Mouse (Mus musculus) CH12.LX (cell line): ENCODE data around the gene Acrbp. TPM values are rescaled to one million over a fixed set of nuclear protein-coding genes. Genes with fewer than 3 reads are reported as not detected.

Experiments
- DNase-seq: peaks from one replicate; pipeline ENCODE4 v3.0.0-alpha.2; 2013; ENCODE audit errors: extremely low read depth
- H3K27ac ChIP-seq: 2 replicates; pipeline ENCODE4 v1.5.1; 2012; ENCODE audit warnings: low read depth, mild to moderate bottlenecking, control low read depth, moderate library complexity; ENCODE audit not compliant: insufficient read depth
- H3K27me3 ChIP-seq: replicated peaks from 2 replicates; pipeline ENCODE3; 2012; ENCODE audit warnings: inconsistent platforms
- H3K36me3 ChIP-seq, 2 experiments: replicated peaks in 1 of 2; 2 replicates each; pipeline versions ENCODE3 to v1.6.1; 2012; ENCODE audit warnings: inconsistent platforms in 1 of 2, low read length in 1 of 2, mild to moderate bottlenecking in 1 of 2, mixed read lengths in 1 of 2, moderate library complexity in 1 of 2; ENCODE audit not compliant: control insufficient read depth in 1 of 2, insufficient read depth in 1 of 2
- H3K4me1 ChIP-seq, 2 experiments: 2 replicates each; pipeline ENCODE4 v1.6.1; 2012; ENCODE audit warnings: inconsistent platforms in 1 of 2, moderate library complexity in 1 of 2; ENCODE audit not compliant: insufficient read depth in 2 of 2, control insufficient read depth in 1 of 2
- H3K4me2 ChIP-seq: 2 replicates; pipeline ENCODE4 v1.6.1; 2012; ENCODE audit warnings: low read depth, mild to moderate bottlenecking, control low read depth; ENCODE audit not compliant: poor library complexity, insufficient read depth, severe bottlenecking
- H3K4me3 ChIP-seq, 3 experiments: fragments of 150-350 bp in 1 of 3; sonication (generic) in 1 of 3; replicated peaks in 1 of 3; 2 replicates each; pipeline versions ENCODE3 to v1.5.1; 2011 to 2012; ENCODE audit warnings: low read depth in 2 of 3, low read length in 2 of 3, mild to moderate bottlenecking in 2 of 3, moderate library complexity in 2 of 3, control low read depth in 1 of 3, improper control_type of control experiment in 1 of 3, inconsistent platforms in 1 of 3, mixed read lengths in 1 of 3; ENCODE audit not compliant: poor library complexity in 1 of 3
- H3K79me2 ChIP-seq: replicated peaks from 2 replicates; pipeline ENCODE4 v1.6.1; 2012; ENCODE audit warnings: mild to moderate bottlenecking, moderate library complexity; ENCODE audit not compliant: control insufficient read depth, poor library complexity, insufficient read depth, severe bottlenecking; ENCODE audit errors: extremely low read depth
- H3K9ac ChIP-seq: 2 replicates; pipeline ENCODE4 v1.6.1; 2012; ENCODE audit warnings: low read depth, mild to moderate bottlenecking, control low read depth, moderate library complexity; ENCODE audit not compliant: insufficient read depth
- H3K9me3 ChIP-seq: replicated peaks from 2 replicates; pipeline ENCODE3; 2012; ENCODE audit warnings: low read length, inconsistent platforms, mixed read lengths
- BHLHE40 ChIP-seq: IDR thresholded peaks from 2 replicates; pipeline ENCODE4 v1.6.1; 2011; ENCODE audit warnings: mild to moderate bottlenecking, low read depth, low read length, improper control_type of control experiment
- CTCF ChIP-seq, 2 experiments: IDR thresholded peaks in 1 of 2; conservative IDR thresholded peaks in 1 of 2; 2 replicates each; pipeline ENCODE4 v1.5.1; 2011 to 2012; ENCODE audit warnings: low read depth in 2 of 2, low read length in 2 of 2, improper control_type of control experiment in 1 of 2, inconsistent platforms in 1 of 2, mild to moderate bottlenecking in 1 of 2, moderate library complexity in 1 of 2
- E2F4 ChIP-seq: IDR thresholded peaks from 2 replicates; pipeline ENCODE4 v1.6.1; 2011; ENCODE audit warnings: low read depth, low read length, improper control_type of control experiment; ENCODE audit not compliant: insufficient replicate concordance
- ELF1 ChIP-seq: IDR thresholded peaks from 2 replicates; pipeline ENCODE4 v1.6.1; 2014; ENCODE audit warnings: low read depth, mild to moderate bottlenecking, inconsistent platforms, low read length, improper control_type of control experiment
- HCFC1 ChIP-seq: IDR thresholded peaks from 2 replicates; pipeline ENCODE4 v1.6.1; 2012; ENCODE audit warnings: low read depth, mild to moderate bottlenecking, inconsistent platforms, low read length, improper control_type of control experiment
- JUN ChIP-seq: IDR thresholded peaks from 2 replicates; pipeline ENCODE4 v1.6.1; 2011; ENCODE audit warnings: low read depth, mild to moderate bottlenecking, low read length, improper control_type of control experiment, moderate library complexity; ENCODE audit not compliant: insufficient read depth
- JUND ChIP-seq: conservative IDR thresholded peaks from 2 replicates; pipeline ENCODE4 v1.6.1; 2011; ENCODE audit warnings: low read depth, low read length, improper control_type of control experiment
- MAFK ChIP-seq: IDR thresholded peaks from 2 replicates; pipeline ENCODE4 v1.6.1; 2011; ENCODE audit warnings: low read length, improper control_type of control experiment; ENCODE audit not compliant: insufficient replicate concordance
- MAX ChIP-seq: IDR thresholded peaks from 2 replicates; pipeline ENCODE4 v1.6.1; 2011; ENCODE audit warnings: low read length, improper control_type of control experiment
- MYC ChIP-seq: IDR thresholded peaks from 2 replicates; pipeline ENCODE4 v1.6.1; 2011; ENCODE audit warnings: low read depth, mild to moderate bottlenecking, improper control_type of control experiment, low read length
- PAX5 ChIP-seq: IDR thresholded peaks from 2 replicates; pipeline ENCODE4 v1.6.1; 2012; ENCODE audit warnings: low read length, inconsistent platforms, mixed read lengths
- POLR2A ChIP-seq: IDR thresholded peaks from 2 replicates; pipeline ENCODE4 v1.6.1; 2011; ENCODE audit warnings: low read depth, mild to moderate bottlenecking, improper control_type of control experiment, low read length
- RAD21 ChIP-seq: IDR thresholded peaks from 2 replicates; pipeline ENCODE4 v1.6.1; 2011; ENCODE audit warnings: low read depth, mild to moderate bottlenecking, low read length, improper control_type of control experiment, moderate library complexity
- SIN3A ChIP-seq: IDR thresholded peaks from 2 replicates; pipeline ENCODE4 v1.6.1; 2012; ENCODE audit warnings: low read length, improper control_type of control experiment, inconsistent platforms
- TBP ChIP-seq: conservative IDR thresholded peaks from 2 replicates; pipeline ENCODE4 v1.6.1; 2011; ENCODE audit warnings: low read depth, low read length, improper control_type of control experiment
- USF2 ChIP-seq: conservative IDR thresholded peaks from 2 replicates; pipeline ENCODE4 v1.6.1; 2011; ENCODE audit warnings: low read depth, low read length, improper control_type of control experiment
- dilution Hi-C: fragments of 300-500 bp; cut with MboI; formaldehyde crosslinking; loops from 2 replicates; pipeline ENCODE4 v1.14.3; 2020; ENCODE audit warnings: low sequenced_read_pairs; ENCODE audit not compliant: extremely low pct_unique_long_range_greater_than_20kb, extremely low pct_ligation_motif_present
- in situ Hi-C: fragments of 300-500 bp; cut with MboI; formaldehyde crosslinking; loops from 3 replicates; pipeline ENCODE4 v1.14.3; 2019; ENCODE audit warnings: low sequenced_read_pairs, low pct_ligation_motif_present, low pct_unique_long_range_greater_than_20kb, mixed read lengths
- polyA plus RNA-seq: library from polyadenylated mRNA; unstranded; fragments of >175 nt; gene quantifications from 2 replicates; pipeline ENCODE4 v1.2.1, GENCODE M21; 2012; ENCODE audit warnings: low read depth; ENCODE audit not compliant: insufficient read length
- total RNA-seq, 2 experiments: library from RNA; depleted of rRNA; stranded (reverse); fragments of 300-350 nt in 1 of 2; fragments of >200 nt in 1 of 2; gene quantifications; 2 replicates each; pipeline ENCODE4 v1.2.3; 2012 to 2014

Acrbp gene
- total and polyA plus RNA-seq, 3 experiments: 1.7 to 4.9 (median 3.3) TPM

- TF ChIP-seq MAX (peak; percentile 23; the same call in 1 of the 2 replicates), E2F4 (peak; percentile 95; the same call in 1 of the 2 replicates), SIN3A (peak; percentile 96), BHLHE40 (no peak), CTCF (conservative IDR thresholded peaks at IDR 0.05 in 1 of 2, IDR thresholded peaks at IDR 0.05 in 1 of 2; ENCODE audit: low read depth in 2 of 2, low read length in 2 of 2) (no peak), POLR2A (peak; percentile 52), USF2 (no peak; the same call in 1 of the 2 replicates), JUND (peak; percentile 89), MAFK (no peak), MYC (peak; percentile 74)
Observed at GRCm38 (mm10) chr6:125039533-125040153, 9.8 kb upstream of the Acrbp start, which contains the start of gene Ing4 (continued).

GRCm38 (mm10) chr6:125040221-125040620 lies 9.3 kb upstream of the Acrbp start:
- dilution Hi-C loops: no loop called here
- H3K36me3 ChIP-seq: peaks cover 34 to 56% of the 10 kb centered on the region in 2 experiments

GRCm38 (mm10) chr6:125041047-125041446 lies 8.4 kb upstream of the Acrbp start:
- H3K27ac ChIP-seq: peak overlapping the region; percentile 26; the same call in 1 of the 2 replicates
- peak overlapping the region; percentile 11 to 80 (median 31) for H3K4me3 ChIP-seq
- in situ Hi-C loops: loop anchor here (10.0 to 25.0 kb wide), 2 partner anchors 54 to 179 kb away; partner anchors contain the start of genes Chd4, Gpr162 and P3h3
- peaks cover 7 to 25% of the 10 kb centered on the region in 2 experiments; a peak in 3 of 4 replicates for H3K4me1 ChIP-seq
- peaks cover 32 to 54% of the 10 kb centered on the region in 2 experiments for H3K36me3 ChIP-seq
- peaks cover 23% of the 10 kb centered on the region for H3K79me2 ChIP-seq
- peak; percentile 51; the same call in 1 of the 2 replicates for TF ChIP-seq JUN
- no peak for TF ChIP-seq PAX5
- peak; percentile 76 for TF ChIP-seq JUND
- H3K9me3 ChIP-seq: no peaks in the 10 kb centered on the region
- H3K9ac ChIP-seq: peak overlapping the region; percentile 77; the same call in 1 of the 2 replicates
- DNase-seq: peak; percentile 70
- H3K27me3 ChIP-seq: no peaks in the 10 kb centered on the region
- dilution Hi-C loops: no loop called here
- H3K4me2 ChIP-seq: peak overlapping the region; percentile 80

More at GRCm38 (mm10) chr6:125040221-125040620, 9.3 kb upstream of the Acrbp start:
- in situ Hi-C loops: loop anchor here (10.0 to 25.0 kb wide), 2 partner anchors 55 to 178 kb away; partner anchors contain the start of genes Chd4, Gpr162 and P3h3
- peak overlapping the region; percentile 77 for H3K9ac ChIP-seq
- TF ChIP-seq JUND: no peak
- TF ChIP-seq TBP: no peak
- TF ChIP-seq HCFC1: no peak
- TF ChIP-seq ELF1: no peak
- TF ChIP-seq RAD21: no peak
- no peak for TF ChIP-seq BHLHE40
- DNase-seq: no peak
- peak overlapping the region; percentile 86 for H3K4me2 ChIP-seq
- H3K27ac ChIP-seq: no peak overlapping the region
- H3K27me3 ChIP-seq: no peaks in the 10 kb centered on the region
- peaks cover 7 to 25% of the 10 kb centered on the region in 2 experiments; a peak in 3 of 4 replicates for H3K4me1 ChIP-seq
- H3K4me3 ChIP-seq: peak overlapping the region; percentile 71 to 80 (median 76)
- no peaks in the 10 kb centered on the region for H3K9me3 ChIP-seq
- H3K79me2 ChIP-seq: peaks cover 23% of the 10 kb centered on the region
